Mouse (Mus musculus): ENCODE data around the gene Cdrt4. TPM values are rescaled to one million over a fixed set of nuclear protein-coding genes. Genes with fewer than 3 reads are reported as not detected.
A peak's percentile ranks its signal among the peaks of the same experiment; 100 is the strongest.

The Cdrt4 gene
- total and polyA plus RNA-seq, 2 experiments from 2014 or later: 0.35 TPM; not detected in 1

DNA sequence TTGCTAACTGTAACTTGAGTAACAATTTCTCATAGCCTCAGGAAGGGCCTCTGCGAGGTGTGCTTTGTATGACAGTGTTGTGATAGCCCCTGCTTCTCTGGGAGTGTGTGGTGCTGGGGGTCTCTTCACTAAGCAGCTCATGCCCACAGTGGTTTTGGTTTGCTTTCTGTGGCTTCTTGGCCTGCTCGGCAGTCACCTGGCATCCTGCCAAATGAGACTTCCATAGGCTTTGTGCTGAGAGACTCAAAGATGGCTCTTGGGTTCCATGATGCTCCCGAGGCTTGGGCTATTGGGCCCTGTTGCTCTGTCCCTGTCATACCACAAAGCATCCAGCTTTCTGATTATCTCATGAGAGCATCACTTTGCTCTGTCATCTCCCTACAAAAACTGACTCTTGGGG, 30.7 kb downstream of the Cdrt4 start:
- ATAC-seq (no peak), DNase-seq (ENCODE audit: low spot score) (peak; percentile 46)

DNA sequence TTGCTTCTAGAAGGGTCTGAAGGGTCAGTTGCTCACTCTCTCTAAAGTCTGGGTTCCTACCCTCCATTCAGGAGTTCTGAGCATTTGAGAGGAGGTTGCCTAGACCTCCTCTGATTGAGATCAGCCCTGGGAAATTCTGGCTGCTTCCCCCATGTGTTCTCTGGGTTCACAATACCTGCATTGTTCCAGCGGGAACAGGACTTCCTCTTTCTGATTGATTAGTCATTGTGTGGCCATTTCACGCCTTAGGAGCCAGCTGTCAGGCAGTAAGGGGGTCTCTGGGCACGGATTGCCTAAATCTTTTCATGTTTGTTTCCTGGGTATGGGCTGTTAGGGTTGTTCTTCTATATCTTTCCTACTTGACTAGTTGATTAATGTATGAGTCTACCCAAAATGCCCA, 32.8 kb downstream of the Cdrt4 start:
- Histone ChIP-seq H3K4me3 (ENCODE audit: low read length) (no peak overlapping the region), H3K9me3 (ENCODE audit: low read length) (no peaks in the 10 kb centered on the region), H3K9ac (replicated peaks; ENCODE audit: low read length) (no peak overlapping the region), H3K36me3 (ENCODE audit: insufficient read depth, low read length) (no peaks in the 10 kb centered on the region), H3K4me1 (ENCODE audit: insufficient read depth, low read length) (peaks cover 5% of the 10 kb centered on the region; the same call in 1 of the 2 replicates), H3K27me3 (ENCODE audit: insufficient read depth, low read length) (no peaks in the 10 kb centered on the region), H3K4me2 (ENCODE audit: low read depth, low read length) (no peak overlapping the region), H3K27ac (no peak overlapping the region)
- no peak for TF ChIP-seq CTCF (IDR thresholded peaks at IDR 0.05; ENCODE audit: low read depth)
- ATAC-seq (peak; percentile 58; the same call in 1 of the 2 replicates), DNase-seq (ENCODE audit: low spot score) (peak; percentile 35)
- 15% methylated on average over 3 of the region's 3 CpGs for WGBS

More for the DNA sequence above, 30.7 kb downstream of the Cdrt4 start:
- peaks cover 5% of the 10 kb centered on the region; the same call in 1 of the 2 replicates for H3K4me1 ChIP-seq (ENCODE audit: insufficient read depth, low read length)
- H3K9ac ChIP-seq (replicated peaks; ENCODE audit: low read length): no peak overlapping the region
- H3K4me3 ChIP-seq (ENCODE audit: low read length): no peak overlapping the region
- H3K27me3 ChIP-seq (ENCODE audit: insufficient read depth, low read length): no peaks in the 10 kb centered on the region
- H3K27ac ChIP-seq: no peak overlapping the region
- WGBS: 44% methylated on average over 3 of the region's 3 CpGs
- H3K9me3 ChIP-seq (ENCODE audit: low read length): no peaks in the 10 kb centered on the region
- H3K4me2 ChIP-seq (ENCODE audit: low read depth, low read length): no peak overlapping the region
- no peak for TF ChIP-seq CTCF (IDR thresholded peaks at IDR 0.05; ENCODE audit: low read depth)
- H3K36me3 ChIP-seq (ENCODE audit: insufficient read depth, low read length): no peaks in the 10 kb centered on the region

DNA sequence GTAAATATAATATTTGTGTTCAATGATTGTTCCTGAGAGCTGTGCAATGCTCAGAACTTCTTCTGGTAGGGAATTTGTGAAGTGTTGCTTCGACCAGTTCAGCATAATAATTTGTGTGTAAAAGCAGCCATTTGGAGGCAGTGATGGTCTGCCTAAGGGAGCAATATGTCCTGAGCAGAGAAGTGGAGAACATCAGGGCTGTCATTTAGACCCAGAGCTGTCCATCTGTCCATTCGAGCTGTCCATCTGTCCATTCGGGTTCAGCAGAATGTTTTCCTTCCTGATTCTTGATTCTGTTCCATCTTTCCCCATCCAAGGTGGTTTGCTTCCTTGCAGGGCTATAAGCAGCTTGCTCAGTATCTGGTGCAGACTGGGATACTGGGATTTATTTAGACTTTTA, 33.4 kb downstream of the Cdrt4 start:
- WGBS: 32% methylated on average over 3 of the region's 3 CpGs
- Histone ChIP-seq H3K4me1 (ENCODE audit: insufficient read depth, low read length) (peaks cover 5% of the 10 kb centered on the region; the same call in 1 of the 2 replicates), H3K27me3 (ENCODE audit: insufficient read depth, low read length) (no peaks in the 10 kb centered on the region), H3K9ac (replicated peaks; ENCODE audit: low read length) (no peak overlapping the region), H3K27ac (no peak overlapping the region), H3K4me2 (ENCODE audit: low read depth, low read length) (no peak overlapping the region), H3K36me3 (ENCODE audit: insufficient read depth, low read length) (no peaks in the 10 kb centered on the region), H3K4me3 (ENCODE audit: low read length) (no peak overlapping the region), H3K9me3 (ENCODE audit: low read length) (no peaks in the 10 kb centered on the region)
- ATAC-seq (0 out of 2 replicates have a peak, but pooled peaks have one; percentile 51), DNase-seq (ENCODE audit: low spot score) (peak; percentile 37)
- TF ChIP-seq CTCF (IDR thresholded peaks at IDR 0.05; ENCODE audit: low read depth): peak; percentile 38; the same call in 1 of the 2 replicates

DNA sequence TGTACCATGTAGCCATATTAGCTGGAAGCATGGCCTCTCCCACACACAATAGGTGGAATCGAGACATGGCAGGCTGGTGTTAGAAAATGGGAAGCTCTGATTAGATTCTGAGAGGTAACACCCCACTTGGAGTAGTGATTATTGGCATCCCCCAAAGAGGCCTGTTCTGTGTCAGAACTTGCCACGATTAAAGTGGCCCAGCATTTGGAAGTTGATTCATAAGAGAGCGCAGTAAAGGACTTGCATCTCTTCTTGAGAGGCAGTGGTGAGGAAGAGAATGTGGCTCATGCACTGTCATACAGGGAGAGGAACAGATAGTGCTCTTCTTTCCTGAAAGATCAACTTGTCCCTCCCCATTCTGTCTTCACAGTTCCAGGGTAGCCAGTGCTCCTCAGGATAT, 34.1 kb downstream of the Cdrt4 start:
- Histone ChIP-seq H3K27ac (no peak overlapping the region), H3K4me2 (ENCODE audit: low read depth, low read length) (no peak overlapping the region), H3K9ac (replicated peaks; ENCODE audit: low read length) (no peak overlapping the region), H3K9me3 (ENCODE audit: low read length) (no peaks in the 10 kb centered on the region), H3K4me1 (ENCODE audit: insufficient read depth, low read length) (peaks cover 5% of the 10 kb centered on the region; the same call in 1 of the 2 replicates), H3K36me3 (ENCODE audit: insufficient read depth, low read length) (no peaks in the 10 kb centered on the region), H3K4me3 (ENCODE audit: low read length) (no peak overlapping the region), H3K27me3 (ENCODE audit: insufficient read depth, low read length) (no peaks in the 10 kb centered on the region)
- no peak for TF ChIP-seq CTCF (IDR thresholded peaks at IDR 0.05; ENCODE audit: low read depth)
- DNase-seq (ENCODE audit: low spot score) (no peak), ATAC-seq (no peak)
- WGBS: 81% methylated on average over 3 of the region's 3 CpGs

DNA sequence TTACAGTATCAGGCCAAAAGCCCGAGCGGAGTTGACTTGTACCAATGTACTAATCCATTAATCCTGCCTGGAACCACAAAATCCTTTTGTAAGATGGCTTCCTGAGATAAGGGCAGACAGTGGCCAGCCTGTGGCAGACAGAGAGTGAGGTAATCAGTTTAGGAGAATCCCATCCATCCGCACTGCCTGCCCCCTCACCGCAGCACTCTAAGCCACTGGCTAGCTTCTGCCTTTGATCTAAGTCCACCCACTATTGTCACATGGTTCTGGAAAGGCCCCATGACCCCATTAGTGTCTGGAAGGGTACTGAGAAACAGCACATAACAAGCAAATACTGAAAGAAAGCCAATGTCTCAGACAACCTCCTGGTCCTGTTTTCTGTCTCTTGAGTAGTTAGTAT, 35.6 kb downstream of the Cdrt4 start:
- no peaks in the 10 kb centered on the region for H3K27me3 ChIP-seq (ENCODE audit: insufficient read depth, low read length)
- H3K4me2 ChIP-seq (ENCODE audit: low read depth, low read length): no peak overlapping the region
- H3K4me1 ChIP-seq (ENCODE audit: insufficient read depth, low read length): peaks cover 5% of the 10 kb centered on the region; the same call in 1 of the 2 replicates
- ATAC-seq (no peak), DNase-seq (ENCODE audit: low spot score) (no peak)
- H3K36me3 ChIP-seq (ENCODE audit: insufficient read depth, low read length): no peaks in the 10 kb centered on the region
- no peak overlapping the region for H3K9ac ChIP-seq (replicated peaks; ENCODE audit: low read length)
- no peak for TF ChIP-seq CTCF (IDR thresholded peaks at IDR 0.05; ENCODE audit: low read depth)
- 86% methylated on average over 4 of the region's 4 CpGs for WGBS
- no peaks in the 10 kb centered on the region for H3K9me3 ChIP-seq (ENCODE audit: low read length)
- H3K4me3 ChIP-seq (ENCODE audit: low read length): no peak overlapping the region
- H3K27ac ChIP-seq: no peak overlapping the region

DNA sequence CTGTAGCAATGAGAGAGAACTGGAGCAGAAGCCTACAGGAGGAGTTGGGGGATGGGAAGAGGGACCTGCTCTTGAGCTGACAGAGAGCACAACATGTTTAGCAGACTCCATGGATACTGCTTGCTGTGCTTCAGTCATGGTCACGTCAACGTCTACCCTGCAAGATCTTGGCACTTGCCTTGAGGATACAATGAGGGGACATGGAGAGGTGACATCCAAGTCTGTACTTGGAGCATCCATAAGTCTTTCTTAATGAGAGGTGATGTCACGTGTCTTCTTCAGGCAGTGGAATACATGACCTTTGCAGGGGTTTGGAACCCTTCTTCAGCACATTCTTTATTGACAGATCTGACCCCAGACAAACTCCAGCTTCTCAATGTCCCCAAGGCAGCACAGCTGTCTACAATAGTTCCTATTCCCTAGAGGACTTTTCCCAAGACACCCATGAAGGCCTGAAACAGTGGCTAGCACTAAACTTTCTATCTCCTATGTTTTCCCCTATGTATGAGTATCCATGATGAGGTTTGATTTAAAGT, 39.2 kb downstream of the Cdrt4 start:
- H3K4me3 ChIP-seq (ENCODE audit: low read length): no peak overlapping the region
- H3K27me3 ChIP-seq (ENCODE audit: insufficient read depth, low read length): no peaks in the 10 kb centered on the region
- no peak overlapping the region for H3K9ac ChIP-seq (replicated peaks; ENCODE audit: low read length)
- no peak for DNase-seq (ENCODE audit: low spot score)
- TF ChIP-seq CTCF (IDR thresholded peaks at IDR 0.05; ENCODE audit: low read depth): no peak
- no peak for ATAC-seq
- H3K36me3 ChIP-seq (ENCODE audit: insufficient read depth, low read length): no peaks in the 10 kb centered on the region
- 98% methylated on average over 3 of the region's 3 CpGs for WGBS
- no peaks in the 10 kb centered on the region for H3K9me3 ChIP-seq (ENCODE audit: low read length)
- H3K4me2 ChIP-seq (ENCODE audit: low read depth, low read length): no peak overlapping the region
- H3K4me1 ChIP-seq (ENCODE audit: insufficient read depth, low read length): no peaks in the 10 kb centered on the region
- H3K27ac ChIP-seq: no peak overlapping the region

DNA sequence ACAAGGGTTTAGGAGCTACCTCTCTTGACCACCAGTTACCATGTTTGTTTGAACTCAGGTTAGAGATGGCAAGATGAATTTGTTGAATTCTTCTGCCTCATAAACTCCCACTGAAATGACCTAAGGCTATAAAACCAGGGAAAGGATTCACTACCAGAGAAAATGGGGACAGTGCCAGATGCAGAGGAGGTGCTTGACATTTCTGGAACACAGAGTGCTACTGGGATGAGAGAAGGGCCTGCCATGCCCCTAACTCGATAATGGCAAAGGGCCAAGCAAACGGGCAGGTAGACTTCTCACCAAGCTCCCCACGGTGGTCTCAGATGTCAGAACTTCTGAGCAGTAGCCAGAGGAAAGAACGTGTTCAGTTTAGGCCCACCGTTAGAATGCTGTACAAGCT, 39.8 kb downstream of the Cdrt4 start:
- WGBS: 74% methylated on average over 5 of the region's 5 CpGs
- no peak overlapping the region for H3K4me2 ChIP-seq (ENCODE audit: low read depth, low read length)
- no peak overlapping the region for H3K27ac ChIP-seq
- no peak overlapping the region for H3K9ac ChIP-seq (replicated peaks; ENCODE audit: low read length)
- no peaks in the 10 kb centered on the region for H3K27me3 ChIP-seq (ENCODE audit: insufficient read depth, low read length)
- ATAC-seq (no peak), DNase-seq (ENCODE audit: low spot score) (no peak)
- no peak overlapping the region for H3K4me3 ChIP-seq (ENCODE audit: low read length)
- H3K9me3 ChIP-seq (ENCODE audit: low read length): no peaks in the 10 kb centered on the region
- TF ChIP-seq CTCF (IDR thresholded peaks at IDR 0.05; ENCODE audit: low read depth): no peak
- H3K4me1 ChIP-seq (ENCODE audit: insufficient read depth, low read length): no peaks in the 10 kb centered on the region
- H3K36me3 ChIP-seq (ENCODE audit: insufficient read depth, low read length): no peaks in the 10 kb centered on the region
